Mouse (Mus musculus): ENCODE measurements around the gene Fam32a. TPM values are rescaled to one million over a fixed set of nuclear protein-coding genes. Genes with fewer than 3 reads are reported as not detected.

Gene Fam32a
- polyA plus RNA-seq, 1 experiment = 41.4 TPM

DNA sequence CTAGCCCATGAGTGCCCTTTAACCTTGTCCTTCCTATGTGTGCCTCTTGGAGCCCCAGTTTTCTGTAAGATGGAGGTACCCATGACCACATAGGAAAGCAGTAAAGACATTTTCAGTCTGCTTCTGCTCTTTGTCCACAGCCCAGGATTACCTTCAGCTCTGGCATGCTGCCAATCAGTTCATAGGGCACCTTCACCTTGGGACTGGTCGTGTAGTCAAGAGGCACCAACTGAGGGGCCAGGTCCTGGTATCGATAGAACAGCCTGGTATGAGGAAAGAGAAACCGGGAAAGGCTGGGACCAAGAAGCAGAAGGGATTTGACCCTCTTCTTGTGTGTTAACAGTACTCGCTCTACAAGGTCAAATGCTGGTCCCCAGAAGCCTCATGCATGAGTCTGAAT, 9.3 kb upstream of the Fam32a start:
- no peak for TF ChIP-seq CTCF (IDR thresholded peaks at IDR 0.05; ENCODE audit: borderline replicate concordance, insufficient read depth, low read length)
- H3K27ac ChIP-seq (ENCODE audit: insufficient read depth, low read length) = no peak overlapping the region
- no peak overlapping the region for H3K4me3 ChIP-seq (ENCODE audit: insufficient read depth, low read length)
- no peaks in the 10 kb centered on the region for H3K4me1 ChIP-seq (ENCODE audit: control insufficient read depth, insufficient read depth, low read length)

DNA sequence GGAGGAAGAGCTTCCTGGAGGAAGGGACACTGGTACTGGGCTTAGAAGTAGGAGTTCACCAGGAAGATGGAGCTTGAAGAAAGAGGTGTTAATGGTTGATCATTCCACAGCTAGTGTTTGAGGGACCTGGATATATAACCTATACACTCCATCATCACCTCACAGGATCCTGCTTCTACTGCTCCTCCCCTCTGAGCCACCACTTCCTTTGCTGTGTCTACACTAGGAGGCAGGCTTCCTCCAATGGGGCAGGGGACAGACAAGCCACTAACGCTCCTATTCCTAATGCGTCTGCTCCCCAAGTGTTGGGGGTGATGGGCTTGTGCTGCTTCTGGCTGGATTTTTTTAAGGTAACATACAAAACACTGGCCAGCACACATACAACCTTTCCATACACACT, 8.8 kb upstream of the Fam32a start:
- H3K27ac ChIP-seq (ENCODE audit: insufficient read depth, low read length) = no peak overlapping the region
- no peaks in the 10 kb centered on the region for H3K4me1 ChIP-seq (ENCODE audit: control insufficient read depth, insufficient read depth, low read length)
- H3K4me3 ChIP-seq (ENCODE audit: insufficient read depth, low read length) = no peak overlapping the region
- TF ChIP-seq CTCF (IDR thresholded peaks at IDR 0.05; ENCODE audit: borderline replicate concordance, insufficient read depth, low read length) (no peak), POLR2A (IDR thresholded peaks at IDR 0.05; ENCODE audit: low read depth, low read length) (no peak)

DNA sequence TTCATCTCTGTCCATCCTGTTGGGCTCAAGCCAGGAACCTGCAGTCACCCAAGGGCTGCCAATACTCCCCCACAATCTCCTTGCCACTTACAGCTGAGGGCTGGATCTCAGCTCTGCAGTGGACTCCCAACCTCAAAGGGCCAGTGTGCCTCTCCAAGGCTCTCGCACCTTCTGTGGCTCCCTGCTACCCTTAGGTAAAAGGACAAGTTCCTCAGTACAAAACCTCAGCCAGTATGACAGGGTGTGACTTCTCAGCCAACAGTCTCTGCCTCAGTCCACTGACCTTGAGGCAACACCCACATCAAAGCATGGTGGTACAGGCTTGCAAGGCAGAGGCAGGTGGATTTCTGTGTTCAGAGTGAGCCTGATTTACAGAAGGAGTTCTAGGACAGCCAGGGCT, 7.7 kb upstream of the Fam32a start:
- Histone ChIP-seq H3K4me3 (ENCODE audit: insufficient read depth, low read length) (no peak overlapping the region), H3K27ac (ENCODE audit: insufficient read depth, low read length) (no peak overlapping the region), H3K4me1 (ENCODE audit: control insufficient read depth, insufficient read depth, low read length) (no peaks in the 10 kb centered on the region)
- no peak for TF ChIP-seq POLR2A (IDR thresholded peaks at IDR 0.05; ENCODE audit: low read depth, low read length)
- TF ChIP-seq CTCF (IDR thresholded peaks at IDR 0.05; ENCODE audit: borderline replicate concordance, insufficient read depth, low read length) = no peak

DNA sequence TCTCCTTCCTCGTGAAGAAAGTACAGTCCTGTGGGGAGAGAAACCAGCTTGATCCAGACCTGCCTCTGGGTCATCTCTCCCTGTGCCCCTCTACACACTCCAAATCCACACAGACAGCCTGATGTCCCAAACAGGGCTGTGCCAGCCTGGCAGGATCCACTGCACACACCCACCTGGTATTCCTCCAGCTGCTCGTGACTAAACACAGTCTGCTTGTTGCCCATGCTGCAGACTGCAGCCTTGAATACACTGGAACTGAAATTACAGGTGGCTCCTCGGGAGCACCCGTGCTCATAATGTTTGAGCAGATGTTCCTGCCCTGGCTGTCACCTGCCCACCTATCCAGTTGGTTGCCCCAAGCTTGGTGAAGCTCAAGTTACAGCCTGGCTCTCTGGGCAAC, 6.8 kb upstream of the Fam32a start, which contains the start of gene Cib3:
Gene Cib3, minus strand, starts transcription at position 87 of the 400 bp plus-strand sequence.
- H3K4me3 ChIP-seq (ENCODE audit: insufficient read depth, low read length) = no peak within 1 kb of the TSS
- TF ChIP-seq CTCF (IDR thresholded peaks at IDR 0.05; ENCODE audit: borderline replicate concordance, insufficient read depth, low read length) (no peak), POLR2A (IDR thresholded peaks at IDR 0.05; ENCODE audit: low read depth, low read length) (no peak)
- H3K27ac ChIP-seq (ENCODE audit: insufficient read depth, low read length) = no peak within 1 kb of the TSS
- H3K4me1 ChIP-seq (ENCODE audit: control insufficient read depth, insufficient read depth, low read length) = no peaks in the 10 kb centered on the region

DNA sequence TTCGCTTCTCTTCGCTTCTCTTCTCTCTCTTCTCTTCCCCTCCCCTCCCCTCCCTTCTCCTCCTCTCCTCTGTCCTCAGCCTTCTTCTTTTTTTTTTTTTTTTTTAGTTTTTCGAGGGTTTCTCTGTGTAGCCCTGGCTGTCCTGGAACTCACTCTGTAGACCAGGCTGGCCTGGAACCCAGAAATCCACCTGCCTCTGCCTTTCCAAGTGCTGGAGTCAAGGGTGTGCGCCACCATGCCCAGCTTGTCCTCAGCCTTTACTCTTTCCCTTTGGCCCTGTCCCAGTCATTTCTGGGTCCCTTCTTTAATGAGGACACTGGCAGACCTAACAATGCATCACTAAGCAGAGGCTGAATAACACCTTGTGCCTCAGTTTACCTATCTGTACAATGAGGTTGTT, 6.0 kb upstream of the Fam32a start, which contains the start of gene Gm11034:
Gene Gm11034, minus strand, starts transcription at position 101 of the 400 bp plus-strand sequence.
- Histone ChIP-seq H3K4me3 (ENCODE audit: insufficient read depth, low read length) (no peak within 1 kb of the TSS), H3K27ac (ENCODE audit: insufficient read depth, low read length) (no peak within 1 kb of the TSS), H3K4me1 (ENCODE audit: control insufficient read depth, insufficient read depth, low read length) (no peaks in the 10 kb centered on the region)
- TF ChIP-seq POLR2A (IDR thresholded peaks at IDR 0.05; ENCODE audit: low read depth, low read length) (no peak), CTCF (IDR thresholded peaks at IDR 0.05; ENCODE audit: borderline replicate concordance, insufficient read depth, low read length) (no peak)

DNA sequence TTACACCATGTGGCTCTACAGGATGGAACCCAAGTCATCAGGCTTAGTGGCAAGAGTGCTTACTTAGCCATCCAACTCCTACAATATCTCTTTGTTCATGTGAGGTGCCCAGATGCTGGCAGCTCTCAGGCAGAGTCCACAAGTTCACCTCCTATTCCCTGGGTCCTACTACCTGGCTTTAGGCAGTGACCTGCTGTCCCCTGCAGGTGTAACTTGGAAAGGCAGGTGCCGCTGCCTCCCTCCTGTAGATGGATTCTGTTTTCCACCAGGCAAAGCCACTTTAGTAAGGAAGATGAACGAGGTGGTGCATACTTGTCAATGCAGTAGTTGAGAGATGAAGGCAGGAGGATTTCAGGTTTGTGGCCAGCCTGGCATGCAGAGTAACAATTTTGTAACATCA, 4.5 kb upstream of the Fam32a start:
- H3K27ac ChIP-seq (ENCODE audit: insufficient read depth, low read length) = no peak overlapping the region
- no peaks in the 10 kb centered on the region for H3K4me1 ChIP-seq (ENCODE audit: control insufficient read depth, insufficient read depth, low read length)
- TF ChIP-seq CTCF (IDR thresholded peaks at IDR 0.05; ENCODE audit: borderline replicate concordance, insufficient read depth, low read length) = no peak
- TF ChIP-seq POLR2A (IDR thresholded peaks at IDR 0.05; ENCODE audit: low read depth, low read length) = no peak
- H3K4me3 ChIP-seq (ENCODE audit: insufficient read depth, low read length) = no peak overlapping the region

DNA sequence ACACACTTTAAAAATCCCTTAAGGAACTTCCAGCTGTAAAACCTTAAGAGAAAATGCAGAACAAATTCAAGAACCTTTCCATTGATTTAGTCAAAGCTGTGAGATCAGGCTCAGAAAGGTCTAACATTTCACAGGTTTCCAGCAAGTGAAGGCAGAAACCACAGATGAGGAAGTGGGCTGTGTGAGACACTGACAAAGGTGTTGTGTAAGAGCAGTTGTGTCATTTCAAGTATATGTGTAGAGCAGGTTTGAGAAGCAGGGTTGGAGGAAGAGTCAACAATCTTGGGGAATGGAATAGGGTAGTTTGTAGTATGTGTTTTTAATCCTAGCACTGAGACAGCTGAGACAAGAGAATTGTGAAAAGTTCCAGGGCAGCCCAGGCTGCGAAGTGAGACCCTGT, 3.7 kb upstream of the Fam32a start:
- Histone ChIP-seq H3K27ac (ENCODE audit: insufficient read depth, low read length) (no peak overlapping the region), H3K4me1 (ENCODE audit: control insufficient read depth, insufficient read depth, low read length) (no peaks in the 10 kb centered on the region), H3K4me3 (ENCODE audit: insufficient read depth, low read length) (no peak overlapping the region)
- TF ChIP-seq CTCF (IDR thresholded peaks at IDR 0.05; ENCODE audit: borderline replicate concordance, insufficient read depth, low read length) = no peak

DNA sequence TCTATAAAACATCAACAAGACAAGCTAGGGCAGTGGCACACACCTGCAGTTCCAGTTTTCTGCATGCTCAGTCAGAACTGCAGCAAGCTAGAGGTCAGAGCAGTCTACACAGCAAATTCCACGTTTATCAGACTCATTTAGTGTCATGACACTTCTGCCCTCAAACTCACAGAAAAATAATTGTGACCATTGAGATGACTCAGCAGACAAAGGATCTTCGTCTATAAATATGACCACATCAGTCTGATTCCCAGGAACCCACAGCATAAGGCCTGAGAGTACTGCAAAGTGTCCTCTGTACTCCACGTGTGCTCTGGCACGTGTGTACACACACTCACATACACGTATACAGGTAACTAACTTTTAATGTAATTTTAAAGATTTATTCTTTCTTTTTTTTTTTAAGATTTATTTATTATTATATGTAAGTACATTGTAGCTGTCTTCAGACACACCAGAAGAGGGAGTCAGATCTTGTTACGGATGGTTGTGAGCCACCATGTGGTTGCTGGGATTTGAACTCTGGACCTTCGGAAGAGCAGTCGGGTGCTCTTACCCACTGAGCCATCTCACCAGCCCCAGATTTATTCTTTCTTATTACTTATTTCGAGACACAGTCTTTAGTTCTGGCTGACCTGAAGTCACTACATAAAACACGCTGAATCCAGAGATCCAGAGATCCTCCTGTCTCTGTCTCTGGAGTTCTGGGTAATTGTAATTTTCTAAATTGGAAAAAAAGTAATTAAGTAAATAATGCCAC, 569 bp upstream of the Fam32a start:
- no peaks in the 10 kb centered on the region for H3K4me1 ChIP-seq (ENCODE audit: control insufficient read depth, insufficient read depth, low read length)
- no peak overlapping the region for H3K27ac ChIP-seq (ENCODE audit: insufficient read depth, low read length)
- TF ChIP-seq CTCF (IDR thresholded peaks at IDR 0.05; ENCODE audit: borderline replicate concordance, insufficient read depth, low read length) = no peak
- TF ChIP-seq POLR2A (IDR thresholded peaks at IDR 0.05; ENCODE audit: low read depth, low read length) = no peak
- H3K4me3 ChIP-seq (ENCODE audit: insufficient read depth, low read length) = no peak overlapping the region

DNA sequence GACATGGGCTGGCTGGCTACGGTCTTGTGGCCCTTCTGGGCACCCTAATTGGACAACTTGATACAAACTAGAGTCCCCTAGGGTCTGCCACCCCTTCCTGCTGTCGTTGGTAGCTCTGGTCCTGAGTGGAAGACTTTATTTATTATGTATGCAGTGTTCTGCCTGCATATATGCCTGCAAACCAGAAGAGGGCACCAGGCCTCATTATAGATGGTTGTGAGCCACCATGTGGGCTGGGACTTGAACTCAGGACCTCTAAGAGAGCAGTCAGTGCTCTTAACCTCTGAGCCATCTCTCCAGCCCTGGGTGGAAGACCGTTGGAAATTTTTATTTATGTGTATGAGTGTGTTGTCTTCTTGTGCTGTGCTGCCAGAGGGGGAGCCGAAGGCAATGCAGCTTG, 1.2 kb downstream of the Fam32a start:
- H3K27ac ChIP-seq (ENCODE audit: insufficient read depth, low read length) = no peak overlapping the region
- H3K4me1 ChIP-seq (ENCODE audit: control insufficient read depth, insufficient read depth, low read length) = no peaks in the 10 kb centered on the region
- H3K4me3 ChIP-seq (ENCODE audit: insufficient read depth, low read length) = peak overlapping the region; percentile 88
- no peak for TF ChIP-seq POLR2A (IDR thresholded peaks at IDR 0.05; ENCODE audit: low read depth, low read length)
- TF ChIP-seq CTCF (IDR thresholded peaks at IDR 0.05; ENCODE audit: borderline replicate concordance, insufficient read depth, low read length) = no peak

DNA sequence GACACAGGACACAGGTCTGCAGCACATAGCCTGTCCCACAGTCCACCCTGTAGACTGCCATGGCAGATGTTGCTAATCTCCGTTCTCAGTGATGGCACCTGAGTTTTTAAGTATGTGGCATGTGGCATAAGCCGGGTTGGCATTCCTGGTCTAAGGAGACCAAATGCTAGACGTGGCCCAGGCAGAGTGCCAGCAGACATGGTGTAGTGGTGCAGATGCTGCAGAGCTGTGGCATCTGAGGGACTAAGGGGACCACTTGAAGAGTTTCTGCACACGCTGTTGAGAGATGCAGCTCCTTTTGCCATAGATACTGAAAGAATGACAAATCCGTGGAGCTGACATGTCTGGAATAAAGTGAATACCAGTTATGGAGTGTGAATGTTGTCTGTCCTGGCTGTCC, 3.1 kb downstream of the Fam32a start:
- no peak for TF ChIP-seq CTCF (IDR thresholded peaks at IDR 0.05; ENCODE audit: borderline replicate concordance, insufficient read depth, low read length)

More for the DNA sequence above, 3.1 kb downstream of the Fam32a start:
- Histone ChIP-seq H3K4me3 (ENCODE audit: insufficient read depth, low read length) (no peak overlapping the region), H3K4me1 (ENCODE audit: control insufficient read depth, insufficient read depth, low read length) (no peaks in the 10 kb centered on the region), H3K27ac (ENCODE audit: insufficient read depth, low read length) (no peak overlapping the region)
